Mouse (Mus musculus) kidney, adult 2 months (tissue): ENCODE measurements around the gene Syt12.

Source experiments
- CTCF ChIP-seq: fragments of 200-500 bp; conservative IDR thresholded peaks from 2 replicates; pipeline ENCODE4 v1.5.1; 2011; ENCODE audit warnings: low read depth, mild to moderate bottlenecking, control low read depth, low read length, moderate library complexity, mixed read lengths; ENCODE audit not compliant: insufficient read depth, insufficient read length
- POLR2A ChIP-seq: fragments of 200-500 bp; IDR thresholded peaks from one replicate; pipeline ENCODE4 v1.6.1; 2011; ENCODE audit warnings: low read depth, low read length, control low read depth

DNA sequence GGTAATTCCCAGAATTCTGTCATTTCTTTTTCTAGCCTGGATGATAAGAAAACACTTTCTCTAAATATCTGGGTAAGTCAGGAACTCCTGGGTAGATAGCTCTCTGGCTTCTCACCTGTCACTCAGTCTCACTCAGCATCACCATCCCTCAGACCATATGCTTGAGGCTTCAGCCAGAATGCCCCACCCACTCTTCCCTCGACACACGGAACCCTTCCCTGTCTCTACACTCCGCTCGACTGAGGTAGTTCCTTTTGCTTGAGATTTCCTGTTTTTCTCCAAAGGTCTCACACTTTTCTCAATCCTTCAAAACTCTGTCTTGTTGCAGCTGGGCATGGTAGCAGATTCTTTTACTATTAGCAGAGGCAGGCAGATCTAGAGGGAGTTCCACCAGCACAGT, 4.1 kb upstream of the Syt12 start:
- TF ChIP-seq CTCF (no peak), POLR2A (no peak)
